Mouse (Mus musculus) CD4-positive, CD25-positive, alpha-beta regulatory T cell, adult 2 months (primary cell): ENCODE measurements around the gene Gng2.

Source experiments
- DNase-seq: peaks from one replicate; pipeline ENCODE4 v3.0.0-alpha.2; 2012; ENCODE audit warnings: low read depth, low spot score

Gene Gng2

GRCm38 (mm10) chr14:19976421-19977270 lies 781 bp downstream of the Gng2 start:
- peak; percentile 84 for DNase-seq

DNA sequence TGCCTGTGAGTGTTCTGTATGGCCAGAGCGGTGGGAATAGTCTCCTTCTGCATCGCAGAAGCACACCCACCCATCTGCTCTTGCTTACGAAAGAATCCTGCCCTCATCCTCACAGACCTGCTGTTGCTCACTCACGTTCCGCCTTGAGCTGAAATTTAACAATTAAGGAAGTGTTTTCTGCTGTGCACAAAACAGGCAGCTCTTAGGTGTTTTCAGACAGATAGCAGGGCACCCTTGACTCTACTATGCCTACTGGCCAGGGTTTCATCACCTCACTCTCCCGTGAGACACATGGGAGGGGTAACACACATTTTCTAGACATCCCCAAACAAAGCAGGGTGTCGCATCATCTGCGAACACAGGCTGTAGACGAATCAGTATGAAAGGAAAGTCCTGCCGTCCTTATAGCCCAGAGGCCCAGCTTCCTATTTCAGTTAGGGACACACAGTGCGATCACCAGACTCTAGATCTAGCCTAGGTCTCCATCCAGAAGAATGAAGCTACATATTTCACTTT lies 2.4 kb downstream of the Gng2 start:
- peak; percentile 26 for DNase-seq

DNA sequence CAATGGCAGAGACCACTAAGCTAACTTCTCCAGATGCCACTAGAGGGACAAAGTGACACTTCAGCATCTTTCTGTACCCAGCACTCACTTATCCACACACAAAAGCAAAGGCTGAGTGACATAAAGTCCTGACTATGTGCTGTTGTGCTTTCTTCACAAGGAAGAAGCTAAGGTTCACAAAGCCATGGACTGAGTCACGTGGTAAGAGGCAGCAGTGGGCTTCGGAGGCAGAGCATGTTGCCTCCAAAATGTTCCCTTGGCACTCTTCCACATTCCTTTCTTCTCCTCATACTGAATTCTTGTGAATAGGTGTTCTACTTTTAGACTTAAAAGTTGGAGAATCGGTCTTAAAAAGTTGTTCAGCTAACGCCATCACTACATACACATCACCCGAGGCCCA lies 3.0 kb downstream of the Gng2 start:
- peak; percentile 20 for DNase-seq

DNA sequence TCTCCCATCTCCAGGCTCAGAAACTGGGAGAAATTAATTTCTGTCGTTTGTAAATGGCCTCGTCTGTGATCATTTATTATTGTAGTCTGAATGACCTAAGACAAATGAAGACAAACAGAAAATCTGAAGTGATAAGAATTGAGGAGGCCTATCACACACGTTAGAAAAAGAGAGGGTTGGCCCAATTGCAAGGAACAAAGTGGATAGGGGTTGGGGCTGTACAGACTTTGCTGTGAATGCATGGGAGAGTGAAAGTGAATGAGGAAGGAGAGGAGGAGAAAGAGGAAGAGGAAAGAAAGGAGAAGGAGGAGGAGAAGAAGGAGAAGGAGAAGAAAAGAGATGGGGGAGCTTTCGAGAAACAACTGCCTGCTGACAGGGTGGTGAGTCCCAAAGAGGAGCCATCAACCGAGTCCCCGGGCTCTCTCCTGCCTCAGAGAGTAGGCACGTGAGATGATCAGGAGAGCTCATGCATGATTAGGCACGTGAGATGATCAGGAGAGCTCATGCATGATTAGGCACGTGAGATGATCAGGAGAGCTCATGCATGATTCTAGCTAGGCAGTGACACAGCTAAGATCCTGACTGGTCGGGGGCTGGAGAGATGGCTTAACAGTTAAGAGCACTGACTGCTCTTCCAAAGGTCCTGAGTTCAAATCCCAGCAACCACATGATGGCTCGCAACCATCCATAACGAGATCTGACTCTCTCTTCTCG lies 5.0 kb downstream of the Gng2 start:
- DNase-seq, result no peak

GRCm38 (mm10) chr14:19970845-19971244 lies 6.6 kb downstream of the Gng2 start:
- DNase-seq, result peak; percentile 15

DNA sequence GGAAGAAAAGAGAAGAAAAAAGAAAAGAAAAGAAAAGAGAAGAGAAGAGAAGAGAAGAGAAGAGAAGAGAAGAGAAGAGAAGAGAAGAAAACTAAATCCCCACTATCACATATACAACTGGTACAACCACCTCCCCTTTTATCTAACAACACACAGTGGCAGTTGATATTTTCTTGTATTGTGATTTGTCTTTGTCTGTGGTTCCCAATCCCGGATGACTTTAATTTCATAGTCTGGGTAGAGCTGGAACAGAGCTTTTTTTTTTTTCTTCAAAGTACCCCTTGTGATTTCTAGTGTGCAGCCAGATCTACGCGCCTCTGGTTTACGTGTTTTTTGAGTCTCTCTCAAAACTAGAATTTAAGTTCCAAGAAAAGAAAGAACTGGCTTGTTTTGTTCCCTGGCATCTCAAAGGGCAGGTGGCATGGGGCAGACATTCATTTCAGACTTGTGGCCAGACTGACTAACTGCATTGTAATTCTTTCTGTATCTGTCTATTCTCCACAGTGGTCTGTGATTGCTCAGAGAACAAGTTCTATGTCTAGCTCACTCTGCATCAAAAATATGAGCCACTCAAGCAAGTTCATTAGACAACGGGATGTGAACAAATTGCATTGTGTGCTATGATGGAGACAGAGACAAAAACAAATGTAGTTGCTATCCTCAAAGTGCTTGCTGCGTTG lies 7.2 kb downstream of the Gng2 start:
- DNase-seq, result peak; percentile 50

GRCm38 (mm10) chr14:19969566-19969965 lies 7.9 kb downstream of the Gng2 start:
- DNase-seq, result peak; percentile 50

DNA sequence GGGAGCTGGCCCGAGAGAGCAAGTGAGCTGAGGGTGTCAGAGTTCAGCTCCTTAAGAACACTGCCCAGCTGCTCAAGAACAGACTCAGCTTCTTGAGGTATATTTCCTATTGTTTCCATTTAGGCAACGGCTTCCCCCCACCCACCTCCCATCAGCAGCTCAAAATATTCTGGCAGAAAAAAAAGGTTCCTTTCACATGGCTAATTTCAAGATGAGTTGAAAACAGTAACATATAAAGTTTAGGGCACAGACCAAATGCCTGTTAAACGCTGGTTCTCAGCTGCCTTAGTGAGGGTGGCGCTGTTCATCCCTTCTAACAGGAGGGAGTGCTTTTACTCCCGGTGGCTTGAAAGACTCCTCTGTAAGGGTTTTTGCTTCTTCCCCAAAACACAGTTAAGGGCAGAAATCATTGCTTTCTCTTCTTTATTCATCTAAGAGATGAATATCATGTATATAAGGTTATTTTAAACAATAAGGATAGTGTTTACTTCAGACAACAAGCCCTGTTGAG lies 8.4 kb downstream of the Gng2 start:
- peak; percentile 63 for DNase-seq

DNA sequence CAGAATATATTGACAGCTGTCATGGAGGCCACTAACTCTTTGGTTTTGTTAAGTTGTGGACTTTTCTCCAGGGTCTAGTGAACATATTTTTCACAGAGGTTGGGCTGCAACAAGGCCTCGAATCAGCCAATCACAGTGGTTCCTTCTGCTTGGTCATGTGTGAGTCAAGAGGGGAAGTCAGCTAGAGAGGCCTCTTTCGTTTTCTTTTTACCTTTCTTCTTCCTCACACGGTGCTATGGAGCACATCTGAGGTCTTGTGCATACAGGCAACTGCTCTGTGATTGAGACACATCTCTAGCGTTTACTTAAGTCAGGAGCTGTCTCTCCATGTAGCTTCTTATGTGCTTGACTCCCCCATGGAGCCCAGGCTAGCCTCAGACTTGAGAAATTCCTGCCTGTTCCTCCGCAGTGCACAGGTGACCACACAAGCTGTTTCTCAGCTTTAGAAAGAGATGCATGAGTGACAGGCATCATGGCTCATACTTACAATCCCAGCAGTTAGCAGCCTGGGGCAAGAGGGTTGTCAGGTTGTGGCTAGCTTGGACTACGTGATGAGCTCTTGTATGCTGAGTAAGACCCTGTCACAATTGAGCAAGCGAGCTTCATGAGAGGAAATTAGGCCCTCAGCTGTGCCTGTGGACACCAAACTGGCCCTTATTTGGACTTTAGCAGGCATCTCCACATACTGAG lies 9.0 kb downstream of the Gng2 start:
- DNase-seq, result peak; percentile 75

- DNase-seq, result peak; percentile 35
Measured at GRCm38 (mm10) chr14:19967482-19967881, 9.9 kb downstream of the Gng2 start.

DNA sequence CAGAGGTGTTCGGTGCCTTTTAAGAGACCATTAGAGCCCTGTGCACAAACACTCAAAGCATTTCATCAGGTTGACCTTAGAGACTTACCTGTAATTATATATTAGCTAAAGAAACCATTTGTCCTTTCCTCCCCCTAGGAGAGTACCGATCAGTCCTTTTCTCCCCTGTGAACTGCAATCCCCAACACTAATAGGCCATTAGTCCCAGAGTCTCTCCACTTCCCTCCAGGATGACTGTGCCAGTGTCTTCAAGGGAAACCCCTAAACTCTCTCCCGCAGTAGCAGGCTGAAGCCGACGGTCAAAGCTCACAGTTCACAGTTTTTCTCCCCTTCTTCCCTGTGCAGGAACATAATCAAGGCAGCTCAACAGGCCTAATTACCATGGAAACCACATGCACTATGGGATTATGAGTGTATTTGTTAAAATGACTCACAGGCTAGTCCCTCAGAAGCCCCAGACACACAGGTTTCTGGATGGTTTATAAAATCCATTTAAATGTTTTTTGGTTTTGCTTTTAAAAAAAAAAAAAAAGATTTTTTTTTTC lies 13.4 kb downstream of the Gng2 start:
- DNase-seq, result no peak

GRCm38 (mm10) chr14:19961924-19962915 lies 15.2 kb downstream of the Gng2 start:
- peak; percentile 82 for DNase-seq

DNA sequence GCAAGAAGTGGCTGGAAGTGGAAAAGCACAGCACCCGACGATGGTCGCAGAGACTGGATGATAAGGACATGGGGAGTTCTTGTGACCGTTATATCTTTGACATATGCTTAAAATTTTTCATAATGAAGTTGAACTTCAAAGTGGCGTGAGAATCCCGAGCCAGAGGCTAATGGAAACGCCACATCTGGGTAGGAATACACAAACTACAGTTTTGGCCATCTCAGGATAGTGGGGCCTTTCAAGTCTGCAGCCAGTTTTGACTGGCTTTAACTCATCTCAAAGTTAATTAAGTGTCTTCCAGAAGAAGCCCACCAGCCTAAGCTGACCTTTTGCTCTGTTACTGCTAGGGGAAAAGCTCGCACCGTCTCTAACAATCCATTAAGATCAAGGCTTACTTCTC lies 17.6 kb downstream of the Gng2 start:
- DNase-seq, result no peak

DNA sequence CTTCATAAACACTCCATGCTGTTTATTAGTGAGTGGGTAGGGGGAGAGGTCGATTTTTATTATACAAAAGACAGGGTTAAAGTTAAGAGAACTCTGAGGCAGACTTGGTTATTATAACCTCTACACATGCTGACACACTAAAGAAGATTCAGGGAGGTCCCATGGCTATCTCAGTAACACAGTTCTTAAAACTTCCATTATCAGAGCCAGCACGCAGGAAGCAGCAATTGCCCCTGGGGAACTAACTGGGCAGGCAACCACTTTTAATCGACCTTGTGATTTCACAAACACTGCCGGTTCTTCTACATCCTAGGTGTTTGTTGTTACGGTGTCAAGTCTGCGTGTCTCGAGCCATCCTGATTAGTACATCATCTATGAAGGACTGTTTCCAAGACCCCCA lies 22.4 kb downstream of the Gng2 start:
- no peak for DNase-seq

DNA sequence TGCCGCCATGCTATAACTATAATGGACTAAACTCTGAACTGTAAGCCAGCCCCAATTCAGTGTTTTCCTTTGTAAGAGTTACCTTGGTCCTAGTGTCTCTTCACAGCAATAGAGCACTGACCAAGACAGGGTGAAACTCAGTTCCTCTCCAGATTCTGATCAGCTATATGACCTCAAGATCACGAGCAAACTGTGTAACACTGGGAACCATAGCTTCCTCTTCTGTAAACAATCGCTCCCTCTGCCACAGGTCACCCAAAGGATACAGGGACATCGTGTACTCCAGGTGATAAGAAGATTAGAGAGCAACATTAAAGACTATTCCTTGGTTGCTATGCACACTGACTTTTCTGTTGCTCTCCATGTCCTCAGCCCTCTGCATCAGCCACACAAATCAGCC lies 26.6 kb downstream of the Gng2 start:
- DNase-seq, result no peak

- DNase-seq, result no peak
Measured at GRCm38 (mm10) chr14:19949475-19949874, 28.0 kb downstream of the Gng2 start.

GRCm38 (mm10) chr14:19946221-19946620 lies 31.2 kb downstream of the Gng2 start:
- no peak for DNase-seq

DNA sequence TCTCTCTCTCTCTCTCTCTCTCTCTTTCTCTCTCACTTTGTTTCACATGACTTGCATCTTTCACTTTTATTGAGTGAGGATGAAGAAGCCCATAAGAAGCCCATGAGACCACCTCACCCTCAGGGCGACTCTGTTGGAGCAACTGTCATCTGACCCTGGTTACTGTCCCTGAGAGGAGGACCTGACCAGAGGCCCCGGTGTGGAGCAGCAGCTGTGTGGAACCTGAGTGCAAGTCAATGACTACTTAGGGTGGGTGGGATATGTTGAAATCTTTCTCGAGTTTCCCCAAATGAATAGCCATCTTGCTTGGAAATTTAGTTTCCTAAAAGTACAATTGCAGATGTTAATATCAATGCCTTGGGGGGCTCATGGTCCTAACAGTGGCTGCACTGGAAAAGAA lies 34.7 kb downstream of the Gng2 start:
- no peak for DNase-seq

DNA sequence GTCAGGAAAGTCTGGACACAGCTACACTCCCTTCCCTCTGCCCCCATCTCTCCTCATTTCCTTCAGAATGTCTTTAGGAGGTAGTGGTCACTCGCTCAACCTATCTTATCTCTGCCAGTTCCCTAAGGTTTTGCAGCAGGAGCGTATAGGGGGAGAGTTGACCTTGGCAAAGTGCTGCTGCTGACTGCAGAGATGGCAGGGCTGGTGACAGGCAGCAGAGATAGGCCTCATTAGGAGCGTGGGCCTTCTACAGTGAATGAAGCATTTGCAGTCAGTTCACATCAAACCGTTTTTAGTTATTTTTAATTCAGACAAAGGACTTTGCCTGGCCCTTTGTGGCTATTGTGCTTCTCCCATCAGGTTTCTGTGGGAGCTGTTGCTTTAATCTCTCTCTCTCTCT lies 35.1 kb downstream of the Gng2 start:
- no peak for DNase-seq

- peak; percentile 34 for DNase-seq
Measured at GRCm38 (mm10) chr14:19940066-19940465, 37.4 kb downstream of the Gng2 start.
